Mouse (Mus musculus): ENCODE results near the gene E030018B13Rik.

Gene E030018B13Rik

DNA sequence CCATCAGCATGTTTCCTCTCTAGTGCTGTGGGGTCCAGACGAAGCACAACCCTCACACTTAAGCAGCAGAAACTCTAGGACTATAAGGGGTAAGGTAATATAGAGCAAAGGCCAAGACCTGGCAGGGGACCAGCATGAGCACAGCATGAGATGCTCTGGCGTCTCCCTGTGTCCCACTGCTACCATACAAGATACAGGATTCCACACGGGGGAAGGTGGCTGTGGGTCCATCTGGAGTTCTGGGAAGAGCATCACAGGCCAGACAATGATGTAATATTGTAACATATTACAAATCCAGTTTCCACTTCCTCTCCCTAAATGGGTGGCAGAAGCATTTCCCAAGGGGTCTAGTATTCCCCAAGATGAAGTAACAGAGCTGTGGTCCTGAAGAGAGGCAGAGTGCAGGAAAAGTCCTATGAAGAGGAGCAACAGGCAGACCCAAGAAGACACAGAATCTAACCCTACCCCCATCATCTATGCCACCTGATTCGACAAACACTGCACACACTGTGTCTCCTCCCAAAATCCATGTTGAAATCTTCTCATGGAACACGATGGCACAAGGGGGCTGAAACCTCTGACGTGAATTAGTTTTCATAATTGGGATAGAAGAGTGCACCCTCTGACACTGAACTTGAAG, at the start of gene E030018B13Rik:
E030018B13Rik (plus strand) TSS at position 590 of the 640 bp plus-strand sequence.
- no peak for DNase-seq

GRCm38 (mm10) chr7:63868356-63868918, 48.2 kb upstream of the E030018B13Rik start:
- no peak for DNase-seq

DNA sequence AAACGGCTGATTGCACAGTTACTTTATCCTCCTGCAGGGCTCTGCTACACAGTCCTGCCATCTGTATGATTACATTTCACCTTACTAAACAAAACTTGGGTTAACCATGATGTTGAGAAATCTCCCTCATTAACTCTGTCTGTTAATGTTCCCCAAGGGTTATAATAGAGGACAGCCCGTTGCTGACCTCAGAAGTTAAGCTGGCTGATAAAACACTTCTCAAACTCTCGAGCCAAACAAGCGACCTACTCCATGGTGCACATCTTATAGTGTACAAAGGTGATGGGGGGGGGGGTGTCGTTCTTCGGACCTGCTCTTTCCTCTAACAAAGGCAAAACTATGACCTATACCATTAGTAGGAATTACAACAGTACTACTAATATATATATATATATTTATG, 45.0 kb upstream of the E030018B13Rik start:
- DNase-seq = no peak

- no peak for DNase-seq
Observed at GRCm38 (mm10) chr7:63873880-63874279, 42.8 kb upstream of the E030018B13Rik start.

- DNase-seq = no peak
Observed at GRCm38 (mm10) chr7:63875686-63876085, 41.0 kb upstream of the E030018B13Rik start.

DNA sequence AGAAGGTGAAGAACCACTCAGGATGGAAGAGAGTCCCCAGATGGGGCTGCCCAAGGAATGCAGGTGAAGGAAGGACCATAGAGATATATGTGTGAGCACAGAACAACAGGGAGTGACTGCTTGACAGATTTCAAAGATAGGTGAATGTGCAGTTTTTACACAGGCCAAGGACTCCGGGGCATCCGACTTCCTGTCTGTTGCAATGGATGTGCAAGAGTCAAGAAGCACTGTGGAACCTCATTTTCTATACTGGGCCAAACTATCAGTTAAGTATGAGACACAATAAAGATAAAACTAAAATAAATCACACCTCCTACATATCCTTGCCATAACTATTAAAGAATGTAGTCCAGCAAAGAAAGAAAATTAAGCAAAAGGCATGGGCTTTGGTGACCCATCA, 40.0 kb upstream of the E030018B13Rik start:
- DNase-seq = no peak

- no peak for DNase-seq
Observed at GRCm38 (mm10) chr7:63877610-63878009, 39.0 kb upstream of the E030018B13Rik start.

GRCm38 (mm10) chr7:63879583-63879982, 37.1 kb upstream of the E030018B13Rik start:
- no peak for DNase-seq

DNA sequence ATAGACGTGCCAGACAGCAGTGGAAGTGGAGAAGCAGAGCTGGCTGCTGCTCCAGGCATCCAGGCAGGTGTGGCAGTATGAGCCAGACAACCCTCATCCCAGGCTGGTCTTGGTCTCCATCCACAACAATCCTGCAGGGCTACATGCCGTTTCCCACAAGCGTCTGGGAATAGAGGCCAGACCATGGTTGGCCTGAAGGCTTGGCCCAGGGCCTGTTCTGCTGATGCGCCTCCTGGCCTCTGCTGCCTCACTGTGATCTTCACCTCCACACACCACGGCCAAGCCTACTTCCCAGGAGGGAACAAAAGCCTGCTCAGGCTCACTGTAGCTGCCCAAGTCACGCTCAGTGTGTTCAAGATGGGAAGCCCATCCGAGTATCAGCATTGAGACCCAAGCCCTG, 33.9 kb upstream of the E030018B13Rik start:
- peak; percentile 57 for DNase-seq

DNA sequence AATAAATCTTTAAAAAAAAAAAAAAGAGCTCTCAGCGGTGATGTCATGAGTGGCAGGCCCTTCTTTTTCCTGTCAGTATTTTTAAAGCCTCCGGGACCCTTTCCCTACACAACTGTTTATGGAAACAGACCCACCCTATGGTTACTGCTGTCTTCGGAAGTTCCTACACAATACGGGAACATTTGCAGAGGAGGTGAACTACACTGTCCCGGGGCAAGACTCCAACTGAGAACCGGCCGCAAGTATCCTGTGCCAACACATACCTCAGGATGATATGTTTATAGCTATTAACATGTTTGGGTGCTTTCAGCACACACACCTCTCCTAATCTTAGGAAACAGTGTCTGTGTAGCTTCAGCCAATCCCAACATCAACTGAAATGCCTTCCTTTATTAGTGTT, 31.6 kb upstream of the E030018B13Rik start:
- DNase-seq = no peak

- no peak for DNase-seq
Observed at GRCm38 (mm10) chr7:63887034-63887551, 29.6 kb upstream of the E030018B13Rik start.

DNA sequence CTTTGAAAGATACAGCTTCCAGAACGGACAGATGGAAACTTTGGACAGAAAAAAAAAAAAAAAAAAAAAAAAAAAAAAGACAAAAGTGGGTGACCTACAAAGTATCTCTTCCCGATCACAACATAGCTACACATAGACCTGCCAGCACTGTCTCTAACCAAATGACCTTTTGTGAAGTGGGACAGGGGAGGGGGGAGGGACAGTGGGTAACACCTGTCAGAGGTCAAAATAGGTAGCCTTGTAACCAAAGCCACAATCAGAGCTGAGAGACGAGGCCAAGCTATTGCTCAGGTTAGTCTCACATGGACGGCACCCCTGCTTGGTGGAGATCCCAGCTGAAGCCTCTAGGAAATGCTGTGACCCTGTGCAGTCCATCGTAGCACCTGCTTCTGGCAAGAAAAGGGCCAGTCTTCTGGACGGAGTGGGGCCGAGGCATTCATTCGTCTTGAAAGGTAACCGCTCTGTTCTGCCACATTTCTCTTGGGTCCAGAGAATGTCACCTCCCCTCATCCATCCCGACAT, 29.0 kb upstream of the E030018B13Rik start:
- no peak for DNase-seq

DNA sequence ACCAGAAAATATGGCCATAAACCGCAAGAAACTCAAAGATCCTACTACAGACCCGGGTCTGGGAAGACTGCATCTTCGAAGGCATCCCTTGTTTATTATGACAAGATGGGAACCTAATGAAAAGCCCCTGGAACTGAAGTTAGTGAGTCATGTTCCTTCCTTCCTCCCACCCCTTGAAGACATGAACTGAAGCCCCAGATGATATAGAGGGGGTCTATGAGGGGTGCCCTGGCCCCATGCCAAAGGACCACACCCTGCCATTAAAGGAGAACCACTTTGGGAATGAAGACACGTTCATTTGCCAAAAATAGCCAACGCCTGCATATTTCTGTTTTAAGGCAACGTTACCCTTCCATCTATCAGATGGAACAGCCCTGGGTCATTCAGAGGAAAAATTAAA, 28.0 kb upstream of the E030018B13Rik start:
- no peak for DNase-seq

- DNase-seq = no peak
Observed at GRCm38 (mm10) chr7:63889116-63889975, 27.3 kb upstream of the E030018B13Rik start.

- no peak for DNase-seq
Observed at GRCm38 (mm10) chr7:63891488-63892075, 25.1 kb upstream of the E030018B13Rik start.

GRCm38 (mm10) chr7:63893201-63893600, 23.5 kb upstream of the E030018B13Rik start:
- DNase-seq = no peak

DNA sequence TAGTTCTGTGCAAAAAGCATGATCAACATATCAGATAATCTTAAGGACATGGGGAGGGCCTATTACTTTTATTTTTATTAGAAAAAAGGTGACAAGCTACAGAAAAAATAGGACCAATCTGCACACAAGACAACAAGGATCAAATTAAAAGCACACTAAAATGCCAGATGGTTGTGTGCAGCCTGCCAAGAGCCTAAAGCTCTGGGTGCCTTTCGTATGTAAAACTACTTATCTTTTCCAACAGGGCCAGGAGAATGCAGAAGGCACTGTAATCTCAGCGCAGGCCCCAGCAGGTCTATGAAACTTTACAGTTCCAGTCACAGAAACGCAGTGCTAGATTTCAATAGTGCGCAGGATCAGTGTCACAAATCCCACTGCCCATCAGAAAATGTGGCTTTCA, 22.9 kb upstream of the E030018B13Rik start:
- DNase-seq = no peak

- DNase-seq = no peak
Observed at GRCm38 (mm10) chr7:63894662-63895061, 22.0 kb upstream of the E030018B13Rik start.

- no peak for DNase-seq
Observed at GRCm38 (mm10) chr7:63895223-63895622, 21.4 kb upstream of the E030018B13Rik start.

DNA sequence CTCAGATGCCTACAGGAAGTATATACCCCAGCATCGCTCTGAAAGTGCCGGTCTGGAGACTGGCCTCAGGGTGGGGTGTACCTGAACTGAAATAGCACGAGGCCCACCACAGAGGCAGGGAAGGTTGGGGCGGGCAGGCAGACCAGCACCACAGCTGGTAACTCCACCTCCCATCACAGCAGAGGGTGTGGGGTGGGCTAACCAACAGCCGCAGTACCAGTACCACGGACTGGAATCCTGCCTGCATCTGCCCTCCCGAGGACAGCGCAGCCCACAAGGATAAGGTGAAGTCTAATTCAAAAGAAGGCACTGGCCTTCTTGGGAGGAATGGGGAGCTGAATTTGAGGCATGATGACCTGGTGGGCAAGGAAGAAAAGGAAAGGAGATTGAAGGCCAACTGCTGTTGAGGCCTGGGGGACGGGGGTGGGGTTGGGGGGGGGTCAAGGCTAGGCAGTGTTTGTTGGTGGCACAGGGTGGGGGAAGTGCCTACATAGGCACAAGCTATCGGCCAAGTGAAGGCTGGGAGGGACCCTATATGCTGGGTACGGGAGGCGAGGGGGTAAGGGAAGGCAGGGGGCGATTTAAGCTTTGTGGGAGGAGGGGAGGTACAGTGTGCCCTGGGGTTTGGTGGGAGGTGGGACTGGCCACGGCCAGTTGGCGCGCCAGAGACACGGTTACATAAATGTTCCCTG, 20.2 kb upstream of the E030018B13Rik start:
- no peak for DNase-seq

DNA sequence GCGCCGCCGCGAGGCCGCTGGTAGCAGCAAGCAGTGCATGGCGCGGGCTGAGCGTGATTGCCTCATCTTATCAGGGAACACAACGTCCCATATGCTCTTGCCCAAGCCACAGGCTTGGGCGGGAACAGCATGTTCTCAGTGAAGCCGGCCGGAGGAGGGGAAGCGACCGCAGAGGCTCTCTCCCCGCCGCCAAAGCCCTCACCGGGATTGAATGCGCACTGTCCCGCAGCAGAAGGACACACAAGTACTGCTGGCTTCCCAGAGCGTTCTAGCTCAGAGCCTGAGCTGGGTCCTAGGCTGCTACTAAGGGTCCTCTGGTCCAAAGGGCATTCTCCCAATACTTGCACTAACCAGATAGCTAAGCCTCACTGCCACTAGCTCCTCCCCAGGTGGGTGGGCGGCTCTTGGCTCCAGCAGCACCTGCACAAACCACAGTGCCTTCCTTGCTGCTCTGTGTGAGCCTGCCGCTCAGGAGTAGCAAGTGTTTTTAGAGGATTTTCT, 19.6 kb upstream of the E030018B13Rik start:
- peak; percentile 93 for DNase-seq

DNA sequence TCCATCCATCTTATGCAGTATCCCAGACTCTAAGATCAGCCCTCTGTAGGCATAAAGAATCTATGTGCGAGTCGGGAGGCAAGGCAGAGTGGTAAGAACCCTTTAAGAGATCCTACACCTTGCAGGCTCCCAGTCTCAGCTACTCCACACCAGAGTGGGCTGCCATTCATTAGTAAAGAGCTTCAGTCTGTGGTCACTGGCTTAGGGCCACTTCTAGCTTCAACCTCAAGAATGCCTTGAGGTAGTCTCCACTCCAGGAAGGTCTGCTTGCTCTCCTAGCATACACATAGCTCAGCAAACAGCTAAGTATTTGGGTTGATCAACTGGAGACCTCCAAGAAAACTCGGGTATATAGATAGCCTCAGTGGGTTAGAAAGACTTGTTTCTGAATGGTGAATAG, 19.0 kb upstream of the E030018B13Rik start:
- no peak for DNase-seq

Measured in cerebellum, adult 11 months (tissue).